Mouse (Mus musculus): Measurements from ENCODE around the gene Adam15. TPM values are rescaled to one million over a fixed set of nuclear protein-coding genes. Genes with fewer than 3 reads are reported as not detected.

The Adam15 gene
- polyA plus RNA-seq, 1 experiment: 49.6 TPM

DNA sequence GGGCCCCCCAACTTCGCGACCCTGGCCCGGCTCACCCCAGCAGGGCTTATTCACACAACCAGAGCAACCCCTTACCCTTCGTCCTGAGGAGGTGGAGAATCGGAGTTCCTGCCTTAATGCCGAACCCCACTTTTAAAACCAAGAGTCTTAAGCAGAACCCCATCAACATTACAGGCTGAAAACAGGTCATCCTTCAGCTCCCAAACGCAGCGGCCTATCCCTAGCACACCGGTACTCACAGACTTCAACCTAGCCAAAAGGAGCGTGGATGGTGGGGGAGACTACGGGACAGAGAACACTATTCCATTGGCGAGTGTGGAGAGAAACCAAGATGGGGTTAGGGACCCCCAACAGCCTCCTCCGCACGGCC lies 27.7 kb downstream of the Adam15 start:
- DNase-seq: no peak
- peaks cover 39% of the 10 kb centered on the region for H3K4me1 ChIP-seq (replicated peaks; ENCODE audit: control insufficient read depth, insufficient read depth, low read length)
- 5% methylated on average over 14 of the region's 14 CpGs for WGBS
- H3K27ac ChIP-seq (ENCODE audit: control insufficient read depth, insufficient read depth, low read length): no peak overlapping the region
- H3K27me3 ChIP-seq (ENCODE audit: control insufficient read depth, insufficient read depth, low read length): peaks cover 48% of the 10 kb centered on the region
- TF ChIP-seq POLR2A (IDR thresholded peaks at IDR 0.05; ENCODE audit: control insufficient read depth, extremely low read depth, insufficient read depth, low read length, poor library complexity) (no peak), CTCF (IDR thresholded peaks at IDR 0.05; ENCODE audit: borderline replicate concordance, control insufficient read depth, extremely low read depth, insufficient read depth, low read length, poor library complexity) (no peak)
- peak overlapping the region; percentile 29 for H3K4me3 ChIP-seq (ENCODE audit: control insufficient read depth, insufficient read depth, low read length)
- no peaks in the 10 kb centered on the region for H3K36me3 ChIP-seq (ENCODE audit: control insufficient read depth, insufficient read depth, low read length)

DNA sequence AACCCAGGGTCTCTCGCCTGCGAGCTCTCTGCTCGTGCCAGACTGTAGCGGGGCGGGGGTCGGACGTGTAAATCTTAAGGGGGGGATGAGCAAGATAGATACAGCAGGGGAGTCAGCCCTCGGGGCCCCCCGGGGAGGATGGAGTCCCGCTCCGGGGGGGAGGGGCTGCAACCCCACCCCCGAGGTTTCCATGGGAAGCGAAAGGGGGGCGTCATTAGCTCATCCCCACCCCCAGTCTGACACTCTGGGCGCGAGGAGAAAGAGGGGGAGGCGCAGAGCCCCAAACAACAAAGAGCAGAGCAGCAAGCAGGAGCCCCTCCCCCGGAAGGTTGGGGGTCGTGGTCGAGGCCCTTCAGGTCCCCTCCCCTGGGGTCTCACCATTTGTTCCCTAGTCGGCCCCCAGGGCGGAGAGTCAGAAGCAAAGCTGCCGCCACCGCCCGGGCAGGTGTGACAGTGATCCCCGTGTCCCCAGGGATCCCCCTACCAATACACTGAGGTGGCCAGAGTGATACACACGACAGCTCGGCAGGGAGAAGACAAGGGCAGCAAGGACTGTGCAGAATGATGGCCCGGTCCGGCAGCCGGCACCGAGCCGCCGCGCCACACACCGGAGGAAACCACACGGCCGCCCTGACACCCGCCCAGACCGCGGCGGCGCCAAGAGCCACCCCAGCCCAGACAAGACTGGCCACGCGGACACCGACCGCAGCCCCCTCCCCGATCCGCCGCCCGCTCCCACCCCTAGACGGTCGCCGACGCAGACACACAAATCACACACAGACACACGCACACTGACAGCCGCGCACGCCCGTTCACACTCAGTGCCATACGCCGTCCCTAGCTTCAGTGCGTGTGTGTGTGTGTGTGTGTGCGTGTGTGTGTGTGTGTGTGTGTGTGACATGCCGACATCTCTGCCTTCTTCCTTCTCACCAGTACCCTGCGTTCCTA lies 28.3 kb downstream of the Adam15 start:
- Histone ChIP-seq H3K4me1 (replicated peaks; ENCODE audit: control insufficient read depth, insufficient read depth, low read length) (peaks cover 40% of the 10 kb centered on the region), H3K4me3 (ENCODE audit: control insufficient read depth, insufficient read depth, low read length) (0 out of 2 replicates have a peak overlapping the region, but pooled peaks have one; percentile 29), H3K27ac (ENCODE audit: control insufficient read depth, insufficient read depth, low read length) (no peak overlapping the region), H3K27me3 (ENCODE audit: control insufficient read depth, insufficient read depth, low read length) (peaks cover 48% of the 10 kb centered on the region), H3K36me3 (ENCODE audit: control insufficient read depth, insufficient read depth, low read length) (no peaks in the 10 kb centered on the region)
- no peak for TF ChIP-seq CTCF (IDR thresholded peaks at IDR 0.05; ENCODE audit: borderline replicate concordance, control insufficient read depth, extremely low read depth, insufficient read depth, low read length, poor library complexity)
- no peak for DNase-seq
- WGBS: 4% methylated on average over 65 of the region's 66 CpGs

DNA sequence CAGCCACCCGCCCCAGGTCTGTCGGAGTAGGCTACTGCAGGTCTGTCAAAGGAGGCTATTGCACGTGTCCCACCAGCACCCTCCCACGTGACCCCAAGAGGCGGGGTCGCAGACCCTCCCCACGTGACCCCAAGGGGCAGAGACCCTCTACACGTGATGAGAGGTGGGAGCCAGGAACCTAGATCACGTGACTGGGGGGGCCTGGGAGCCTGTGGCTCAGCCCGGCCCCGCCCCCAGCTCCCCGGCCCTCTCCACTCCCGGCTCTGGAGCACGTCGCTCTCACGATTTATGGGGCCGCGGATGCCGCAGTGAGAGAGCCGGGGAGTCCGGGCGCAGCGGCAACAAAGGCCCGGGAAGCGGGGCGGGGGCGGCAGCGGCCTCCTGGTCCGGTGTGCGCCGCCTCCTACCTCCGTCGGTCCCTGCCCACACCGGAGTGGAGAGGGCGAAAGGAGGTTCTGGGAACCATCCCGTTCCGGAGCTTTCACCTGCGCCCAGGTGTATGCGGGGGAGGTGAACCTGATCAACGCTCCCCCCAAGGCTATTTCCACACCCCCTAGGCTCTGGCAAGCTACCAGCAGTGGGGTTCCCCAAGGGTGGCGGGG lies 29.1 kb downstream of the Adam15 start:
- Histone ChIP-seq H3K27me3 (ENCODE audit: control insufficient read depth, insufficient read depth, low read length) (peaks cover 54% of the 10 kb centered on the region), H3K4me3 (ENCODE audit: control insufficient read depth, insufficient read depth, low read length) (no peak overlapping the region), H3K4me1 (replicated peaks; ENCODE audit: control insufficient read depth, insufficient read depth, low read length) (peaks cover 47% of the 10 kb centered on the region), H3K36me3 (ENCODE audit: control insufficient read depth, insufficient read depth, low read length) (no peaks in the 10 kb centered on the region), H3K27ac (ENCODE audit: control insufficient read depth, insufficient read depth, low read length) (no peak overlapping the region)
- peak; percentile 13 for DNase-seq
- TF ChIP-seq POLR2A (IDR thresholded peaks at IDR 0.05; ENCODE audit: control insufficient read depth, extremely low read depth, insufficient read depth, low read length, poor library complexity) (no peak), CTCF (IDR thresholded peaks at IDR 0.05; ENCODE audit: borderline replicate concordance, control insufficient read depth, extremely low read depth, insufficient read depth, low read length, poor library complexity) (no peak)
- WGBS: 2% methylated on average over 41 of the region's 41 CpGs

DNA sequence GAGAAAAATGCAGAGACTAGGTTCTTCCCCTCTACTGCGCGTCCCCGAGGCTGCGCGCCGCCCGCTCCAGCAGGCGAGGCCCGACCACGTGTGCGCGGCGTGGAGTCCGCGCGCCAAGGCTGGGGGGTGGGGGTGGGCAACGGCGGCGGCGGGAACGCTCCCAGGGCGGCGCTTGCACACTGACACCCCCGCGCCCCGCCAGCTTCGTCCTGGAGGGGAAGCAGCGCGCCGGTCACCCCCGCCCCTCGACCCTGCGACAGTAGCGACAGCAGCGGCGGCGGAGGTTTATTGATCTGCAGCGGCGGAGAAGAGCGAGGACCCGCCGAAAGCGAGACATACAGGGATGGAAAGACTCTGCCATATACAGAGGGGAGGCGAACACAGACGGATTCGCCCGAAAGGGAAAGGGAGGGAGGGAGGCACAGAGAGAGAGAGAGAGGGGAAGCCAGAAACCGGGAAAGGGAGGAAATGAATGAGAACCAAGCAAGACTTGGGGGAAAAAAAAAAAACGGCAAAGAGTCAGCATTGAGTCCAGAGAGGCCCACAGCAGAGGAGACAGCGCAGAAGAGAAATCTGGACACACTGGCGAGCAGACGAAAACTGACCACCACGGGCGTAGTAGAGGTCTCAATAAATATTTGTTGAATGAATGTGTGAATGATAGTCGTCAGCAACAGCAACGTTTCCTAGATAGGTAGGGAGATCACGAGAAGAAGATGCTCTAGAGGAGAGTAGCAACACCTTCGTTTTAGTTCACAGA lies 30.0 kb downstream of the Adam15 start:
- Histone ChIP-seq H3K36me3 (ENCODE audit: control insufficient read depth, insufficient read depth, low read length) (no peaks in the 10 kb centered on the region), H3K27ac (ENCODE audit: control insufficient read depth, insufficient read depth, low read length) (no peak overlapping the region), H3K4me3 (ENCODE audit: control insufficient read depth, insufficient read depth, low read length) (no peak overlapping the region), H3K4me1 (replicated peaks; ENCODE audit: control insufficient read depth, insufficient read depth, low read length) (peaks cover 47% of the 10 kb centered on the region), H3K27me3 (ENCODE audit: control insufficient read depth, insufficient read depth, low read length) (peaks cover 54% of the 10 kb centered on the region)
- peak; percentile 10 for DNase-seq
- TF ChIP-seq POLR2A (IDR thresholded peaks at IDR 0.05; ENCODE audit: control insufficient read depth, extremely low read depth, insufficient read depth, low read length, poor library complexity) (no peak), CTCF (IDR thresholded peaks at IDR 0.05; ENCODE audit: borderline replicate concordance, control insufficient read depth, extremely low read depth, insufficient read depth, low read length, poor library complexity) (no peak)
- 4% methylated on average over 58 of the region's 58 CpGs for WGBS

DNA sequence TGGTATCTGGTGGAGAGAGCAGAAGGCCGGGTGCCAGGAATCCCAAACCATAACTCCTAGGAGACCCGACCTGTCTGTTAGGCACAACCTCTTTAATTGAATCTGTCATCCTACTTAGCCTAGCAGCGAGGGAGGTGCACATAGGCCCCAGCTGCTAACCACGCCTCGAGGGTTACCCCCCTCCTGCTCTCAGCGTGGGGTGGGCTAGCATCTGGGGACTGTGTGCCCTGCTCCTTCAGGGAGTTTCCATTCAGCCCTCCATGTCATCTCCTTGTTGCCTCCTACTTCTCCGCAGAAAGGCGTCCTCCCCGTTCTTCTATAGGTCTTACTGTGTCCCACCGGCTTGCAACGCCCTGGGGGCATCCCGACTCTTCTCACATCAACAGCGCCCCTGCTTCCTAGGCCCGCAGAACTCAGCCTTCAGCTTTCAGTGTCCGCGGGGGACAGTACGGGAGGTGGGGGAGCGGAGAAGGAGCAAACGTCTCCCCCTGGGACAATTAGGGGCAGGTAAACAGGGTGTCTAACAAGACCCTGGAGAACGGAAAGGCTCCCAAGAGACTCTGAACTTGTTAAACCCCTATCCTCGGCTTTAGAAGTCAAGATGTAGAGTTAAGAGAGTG lies 30.7 kb downstream of the Adam15 start:
- Histone ChIP-seq H3K4me3 (ENCODE audit: control insufficient read depth, insufficient read depth, low read length) (no peak overlapping the region), H3K4me1 (replicated peaks; ENCODE audit: control insufficient read depth, insufficient read depth, low read length) (peaks cover 47% of the 10 kb centered on the region), H3K27me3 (ENCODE audit: control insufficient read depth, insufficient read depth, low read length) (peaks cover 54% of the 10 kb centered on the region), H3K36me3 (ENCODE audit: control insufficient read depth, insufficient read depth, low read length) (no peaks in the 10 kb centered on the region), H3K27ac (ENCODE audit: control insufficient read depth, insufficient read depth, low read length) (no peak overlapping the region)
- WGBS: 28% methylated on average over 21 of the region's 21 CpGs
- DNase-seq: no peak
- TF ChIP-seq POLR2A (IDR thresholded peaks at IDR 0.05; ENCODE audit: control insufficient read depth, extremely low read depth, insufficient read depth, low read length, poor library complexity): no peak
- TF ChIP-seq CTCF (IDR thresholded peaks at IDR 0.05; ENCODE audit: borderline replicate concordance, control insufficient read depth, extremely low read depth, insufficient read depth, low read length, poor library complexity): no peak

DNA sequence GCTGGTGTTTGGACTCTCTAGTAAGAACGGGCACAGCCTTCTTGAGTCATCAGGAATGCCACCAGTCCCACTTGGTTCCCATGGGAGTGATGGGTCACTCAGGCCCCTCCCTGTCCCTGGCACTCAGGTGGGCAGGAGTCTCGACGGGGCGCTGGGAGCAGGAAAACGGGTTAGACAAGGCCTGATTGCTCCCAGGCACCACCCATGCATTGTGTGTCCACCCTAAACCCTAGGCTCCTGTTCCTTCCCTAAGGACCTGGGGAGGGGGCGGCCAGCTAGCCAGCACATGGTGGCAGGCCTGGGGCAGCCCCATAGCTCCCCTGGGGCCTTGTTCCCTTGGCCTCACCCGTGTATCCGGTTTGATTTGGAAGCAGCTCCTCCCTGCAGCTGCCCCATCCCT lies 31.5 kb downstream of the Adam15 start:
- Histone ChIP-seq H3K4me1 (replicated peaks; ENCODE audit: control insufficient read depth, insufficient read depth, low read length) (peaks cover 47% of the 10 kb centered on the region), H3K27me3 (ENCODE audit: control insufficient read depth, insufficient read depth, low read length) (peaks cover 52% of the 10 kb centered on the region), H3K4me3 (ENCODE audit: control insufficient read depth, insufficient read depth, low read length) (no peak overlapping the region), H3K36me3 (ENCODE audit: control insufficient read depth, insufficient read depth, low read length) (no peaks in the 10 kb centered on the region), H3K27ac (ENCODE audit: control insufficient read depth, insufficient read depth, low read length) (no peak overlapping the region)
- no peak for DNase-seq
- TF ChIP-seq POLR2A (IDR thresholded peaks at IDR 0.05; ENCODE audit: control insufficient read depth, extremely low read depth, insufficient read depth, low read length, poor library complexity): no peak
- no peak for TF ChIP-seq CTCF (IDR thresholded peaks at IDR 0.05; ENCODE audit: borderline replicate concordance, control insufficient read depth, extremely low read depth, insufficient read depth, low read length, poor library complexity)
- WGBS: 91% methylated on average over 8 of the region's 8 CpGs

Measured in thymus, adult 2 months (tissue).